27 mouse cellular contexts compared by ENCODE assay signal in the genomic region with DNA sequence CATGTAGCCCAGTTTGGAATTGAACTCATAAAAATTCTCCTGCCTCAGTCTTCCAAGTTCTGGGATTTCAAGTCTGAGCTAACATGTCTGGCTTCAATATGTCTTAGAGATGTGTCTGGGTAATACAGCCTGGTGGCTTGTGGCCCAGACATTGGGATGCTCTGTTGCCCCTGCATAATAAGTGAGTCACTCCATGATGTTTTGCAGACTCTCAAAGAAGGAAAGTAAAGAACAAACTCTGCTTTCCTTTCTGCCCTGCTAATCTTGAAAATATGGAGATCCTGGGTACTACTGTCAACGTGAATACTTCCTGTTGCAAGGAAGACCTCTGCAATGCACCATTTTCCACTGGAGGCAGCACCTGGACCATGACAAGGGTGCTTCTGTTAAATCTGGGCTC. TPM values are rescaled to one million over a fixed set of nuclear protein-coding genes. Genes with fewer than 3 reads are reported as not detected.
"Had no signal": no experiment of that assay in that cellular context is flagged by ENCODE, and none has a peak within 500 bp of the region (broad histone marks: within the 10 kb centered on the region; RNA-seq: fewer than 3 reads in every experiment).

No protein-coding gene starts in this region.

- H3K9me3 ChIP-seq: midbrain, embryonic 10.5 days; midbrain, embryonic 13.5 days; midbrain, embryonic 15.5 days; neural tube, embryonic 13.5 days; neural tube, embryonic 15.5 days had no signal

- H3K4me2 ChIP-seq: lung, embryonic 14.5 days; midbrain, embryonic 13.5 days; midbrain, embryonic 15.5 days; neural tube, embryonic 13.5 days; neural tube, embryonic 15.5 days had no signal

- H3K27me3 ChIP-seq: midbrain, embryonic 13.5 days; midbrain, embryonic 15.5 days; neural tube, embryonic 13.5 days; neural tube, embryonic 15.5 days had no signal

- ATAC-seq: midbrain, embryonic 13.5 days; midbrain, embryonic 15.5 days had no signal

- H3K36me3 ChIP-seq: midbrain, embryonic 10.5 days; midbrain, embryonic 13.5 days; midbrain, embryonic 15.5 days; neural tube, embryonic 13.5 days; neural tube, embryonic 15.5 days had no signal

- H3K9ac ChIP-seq: lung, embryonic 14.5 days; midbrain, embryonic 13.5 days; midbrain, embryonic 15.5 days; neural tube, embryonic 13.5 days; neural tube, embryonic 15.5 days had no signal

- H3K27ac ChIP-seq: midbrain, embryonic 10.5 days; midbrain, embryonic 13.5 days; midbrain, embryonic 15.5 days; neural tube, embryonic 13.5 days; neural tube, embryonic 15.5 days had no signal

- H3K4me3 ChIP-seq: midbrain, embryonic 10.5 days; midbrain, embryonic 13.5 days; midbrain, embryonic 15.5 days; neural tube, embryonic 13.5 days; neural tube, embryonic 15.5 days had no signal

- H3K4me1 ChIP-seq: midbrain, embryonic 10.5 days; midbrain, embryonic 13.5 days; midbrain, embryonic 15.5 days; neural tube, embryonic 13.5 days; neural tube, embryonic 15.5 days had no signal

- DNase-seq: lung, adult 18-20 months; lung, embryonic 14.5 days; lung, postnatal 10 days; lung, postnatal 4 days; retina, postnatal 1 day; right cerebral cortex, adult 18-20 months; right cerebral cortex, postnatal 25 days; right cerebral cortex, postnatal 4 days; spleen, adult 18-20 months; thymus, adult 18-20 months; thymus, postnatal 14 days; thymus, postnatal 36 days had no signal

RNA-seq across cellular contexts. Expression of a gene that starts 3.2 kb away (rescaled TPM):
- total RNA-seq: megakaryocyte, adult 5-6 weeks; megakaryocyte-erythroid progenitor cell, adult 5-6 weeks; midbrain, postnatal 0 days; monocyte, adult 5-6 weeks had no signal
- polyA plus RNA-seq: lung, embryonic 14.5 days; lung, embryonic 16.5 days; midbrain, embryonic 10.5 days; midbrain, embryonic 13.5 days; midbrain, embryonic 15.5 days; midbrain, postnatal 0 days; neural tube, embryonic 11.5 days; neural tube, embryonic 13.5 days; neural tube, embryonic 15.5 days; small intestine, adult 2 months; stomach, embryonic 14.5 days; stomach, embryonic 16.5 days had no signal

RNA-seq across cellular contexts. Expression of a gene that starts 55.2 kb away (rescaled TPM):
- total RNA-seq: megakaryocyte, adult 5-6 weeks; megakaryocyte-erythroid progenitor cell, adult 5-6 weeks; midbrain, postnatal 0 days; monocyte, adult 5-6 weeks had no signal
- polyA plus RNA-seq: midbrain, embryonic 10.5 days; midbrain, embryonic 13.5 days; midbrain, embryonic 15.5 days; midbrain, postnatal 0 days; neural tube, embryonic 11.5 days; neural tube, embryonic 13.5 days; neural tube, embryonic 15.5 days; thymus, postnatal 0 days had no signal
